Mouse (Mus musculus): ENCODE measurements at regions not wholly inside any gene's neighbourhood (a gene's known extent, or its start where the extent isn't known, plus 50 kb on each side); places are given as distances from the start of the nearest gene placed in this dataset.
A peak's percentile ranks its signal among the peaks of the same experiment; 100 is the strongest.

GRCm38 (mm10) chr14:119966666-119967065, 75.6 kb downstream of the Oxgr1 start:
- no peak for DNase-seq (ENCODE audit: low spot score in 2 of 2)

DNA sequence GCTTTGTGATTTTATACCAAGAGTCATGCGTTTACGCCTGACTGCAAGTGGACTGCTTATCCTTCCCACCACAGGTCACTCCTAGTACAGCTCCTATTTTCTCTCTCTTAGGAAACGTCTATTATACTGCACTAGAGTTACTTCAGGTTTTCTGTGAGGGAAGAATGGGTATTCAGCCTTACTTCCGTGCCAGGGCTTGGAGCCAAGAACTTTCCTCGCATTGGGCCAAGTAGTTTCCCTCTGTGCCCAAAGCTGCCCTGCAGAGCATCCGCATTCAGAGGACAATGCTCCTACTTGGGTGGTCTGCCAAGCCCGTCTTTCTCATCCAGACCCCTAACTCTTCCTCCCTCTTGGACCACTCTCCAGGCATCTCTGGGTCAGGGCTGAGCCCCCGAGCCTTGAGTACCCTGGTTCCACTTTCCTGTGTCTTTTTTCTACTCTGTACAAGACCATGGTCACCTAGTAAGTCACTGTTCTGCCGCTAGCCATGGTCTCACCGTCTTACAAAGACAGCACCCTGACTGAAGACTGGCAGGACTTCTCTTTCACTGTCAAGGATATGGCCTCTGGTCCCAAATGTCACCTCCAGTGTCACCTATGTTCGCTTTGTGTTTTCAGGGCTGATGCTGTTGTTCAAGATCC, 76.3 kb downstream of the Oxgr1 start:
- peak; percentile 11 to 14 for DNase-seq (ENCODE audit: low spot score in 2 of 2)

- DNase-seq (ENCODE audit: low spot score in 2 of 2) = no peak
These were observed 78.5 kb downstream of the Oxgr1 start for GRCm38 (mm10) chr14:119963741-119964140.

GRCm38 (mm10) chr14:119953861-119954260, 88.4 kb downstream of the Oxgr1 start:
- DNase-seq (ENCODE audit: low spot score in 2 of 2) = peak in 1 of 2 experiments; percentile 1

DNA sequence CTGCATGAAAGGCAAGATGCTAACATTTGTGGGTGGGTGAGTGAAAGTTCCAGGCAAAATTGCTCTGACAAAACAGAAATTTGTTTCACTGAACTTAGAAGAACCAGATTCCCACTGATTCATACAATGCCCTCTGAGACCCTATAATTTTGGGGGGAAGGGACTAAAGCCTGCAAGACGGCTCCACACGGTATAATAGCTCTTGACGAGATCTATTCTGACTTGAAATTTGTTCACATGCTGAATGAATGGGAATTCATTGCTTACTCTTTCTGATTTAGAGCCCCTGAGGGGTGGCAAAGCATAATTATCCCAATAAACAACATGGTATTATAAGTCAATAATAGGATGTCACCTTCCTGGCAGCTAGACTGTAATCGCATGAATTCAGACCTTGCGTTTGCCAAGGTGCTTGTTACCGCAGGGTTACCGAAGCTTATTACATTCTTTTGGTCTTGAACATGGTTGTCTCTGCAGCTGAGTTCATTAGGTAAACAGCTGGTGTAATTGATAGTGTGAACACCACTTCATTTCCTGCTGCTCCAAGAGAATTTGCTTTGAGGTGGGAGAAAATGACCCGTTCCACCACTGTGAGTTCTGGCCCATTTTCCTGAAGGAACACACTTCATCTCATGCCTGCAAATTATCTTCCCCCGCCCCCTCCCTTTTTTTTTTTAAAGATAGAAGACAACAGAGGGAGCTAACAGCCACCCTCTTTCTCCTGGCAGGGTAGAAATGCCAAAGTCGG, 89.2 kb downstream of the Oxgr1 start:
- DNase-seq (ENCODE audit: low spot score in 2 of 2) = no peak

All from left cerebral cortex, adult 18-20 months (tissue).